Mouse (Mus musculus) embryonic facial prominence, embryonic 11.5 days (tissue): ENCODE data around the gene Dnah1. TPM values are rescaled to one million over a fixed set of nuclear protein-coding genes. Genes with fewer than 3 reads are reported as not detected.

Experiments
- ATAC-seq: fragments of 200-750 bp; cut with Nextera tagmentation; replicated peaks from 2 replicates; pipeline ENCODE4 v1.8.0; 2017; ENCODE audit warnings: low read depth; ENCODE audit not compliant: insufficient number of reproducible peaks, low FRiP score, low TSS enrichment
- DNase-seq: peaks from one replicate; pipeline ENCODE4 v3.0.0-alpha.2; 2015; ENCODE audit warnings: low spot score
- H3K27ac ChIP-seq: fragments of 300-500 bp; sonication (generic); replicated peaks from 2 replicates; pipeline ENCODE4 v1.5.1; 2014; ENCODE audit warnings: mild to moderate bottlenecking, low read depth, low read length, control low read depth
- H3K27me3 ChIP-seq: fragments of 300-500 bp; sonication (generic); 2 replicates; pipeline ENCODE4 v1.6.1; 2014; ENCODE audit warnings: mild to moderate bottlenecking, low read length, moderate library complexity, mixed read lengths; ENCODE audit not compliant: control insufficient read depth, insufficient read depth
- H3K36me3 ChIP-seq: fragments of 300-500 bp; sonication (generic); replicated peaks from 2 replicates; pipeline ENCODE4 v1.6.1; 2014; ENCODE audit warnings: low read depth, mild to moderate bottlenecking, low read length, moderate library complexity, mixed read lengths; ENCODE audit not compliant: control insufficient read depth, insufficient read depth
- H3K4me1 ChIP-seq: fragments of 300-500 bp; sonication (generic); 2 replicates; pipeline ENCODE4 v1.6.1; 2014; ENCODE audit warnings: low read length, mixed read lengths; ENCODE audit not compliant: control insufficient read depth, insufficient read depth
- H3K4me2 ChIP-seq: fragments of 300-500 bp; sonication (generic); 2 replicates; pipeline ENCODE4 v1.6.1; 2014; ENCODE audit warnings: low read depth, mild to moderate bottlenecking, control low read depth, low read length, moderate library complexity
- H3K4me3 ChIP-seq: fragments of 300-500 bp; sonication (generic); 2 replicates; pipeline ENCODE4 v1.5.1; 2014; ENCODE audit warnings: low read depth, low read length, control low read depth
- H3K9ac ChIP-seq: fragments of 300-500 bp; sonication (generic); replicated peaks from 2 replicates; pipeline ENCODE4 v1.6.1; 2014; ENCODE audit warnings: mild to moderate bottlenecking, control low read depth, low read length
- H3K9me3 ChIP-seq: fragments of 300-500 bp; sonication (generic); replicated peaks from 2 replicates; pipeline ENCODE4 v1.6.1; 2016; ENCODE audit warnings: mild to moderate bottlenecking, low read length, inconsistent platforms, mixed read lengths; ENCODE audit not compliant: control insufficient read depth
- WGBS: fragments of 180-500 bp; shearing (Covaris S2); extraction: QIAGEN DNeasy Blood & Tissue Kit; methylation state at CpG from one replicate; pipeline ENCODE4 v1.1.7; 2014; 5-methylcytosine and 5-hydroxymethylcytosine counted together
- polyA plus RNA-seq: library from polyadenylated mRNA; unstranded; fragments of >200 nt; fragmentation: Nextera tagmentation; extraction: Ambion mirVana; gene quantifications from 2 replicates; pipeline ENCODE4 v1.2.1, GENCODE M21; 2014

The Dnah1 gene
- polyA plus RNA-seq, 1 experiment from 2014 or later, result 7.3 TPM

GRCm38 (mm10) chr14:31326770-31327169 is 3.1 kb upstream of the Dnah1 start:
- H3K27me3 ChIP-seq, result no peaks in the 10 kb centered on the region
- DNase-seq, result no peak
- H3K36me3 ChIP-seq, result no peaks in the 10 kb centered on the region
- no peak for ATAC-seq
- H3K4me1 ChIP-seq, result no peaks in the 10 kb centered on the region
- H3K27ac ChIP-seq, result no peak overlapping the region
- no peak overlapping the region for H3K4me3 ChIP-seq
- H3K4me2 ChIP-seq, result no peak overlapping the region
- H3K9ac ChIP-seq, result no peak overlapping the region
- H3K9me3 ChIP-seq, result no peaks in the 10 kb centered on the region
- WGBS, result 73% methylated on average over 7 of the region's 7 CpGs

- no peak overlapping the region for H3K4me3 ChIP-seq
- no peaks in the 10 kb centered on the region for H3K4me1 ChIP-seq
- no peak overlapping the region for H3K9ac ChIP-seq
- ATAC-seq, result no peak
- H3K27me3 ChIP-seq, result no peaks in the 10 kb centered on the region
- H3K36me3 ChIP-seq, result no peaks in the 10 kb centered on the region
- H3K9me3 ChIP-seq, result no peaks in the 10 kb centered on the region
- H3K27ac ChIP-seq, result no peak overlapping the region
- DNase-seq, result no peak
- no peak overlapping the region for H3K4me2 ChIP-seq
- WGBS, result 52% methylated on average over 5 of the region's 5 CpGs
Measured at GRCm38 (mm10) chr14:31325551-31325950, 1.9 kb upstream of the Dnah1 start.

GRCm38 (mm10) chr14:31324851-31325250 is 1.2 kb upstream of the Dnah1 start:
- no peaks in the 10 kb centered on the region for H3K27me3 ChIP-seq
- H3K36me3 ChIP-seq, result no peaks in the 10 kb centered on the region
- H3K4me2 ChIP-seq, result no peak overlapping the region
- no peak overlapping the region for H3K9ac ChIP-seq
- DNase-seq (no peak), ATAC-seq (no peak)
- no peaks in the 10 kb centered on the region for H3K4me1 ChIP-seq
- H3K9me3 ChIP-seq, result no peaks in the 10 kb centered on the region
- WGBS, result 63% methylated on average over 10 of the region's 10 CpGs
- no peak overlapping the region for H3K4me3 ChIP-seq
- H3K27ac ChIP-seq, result no peak overlapping the region

GRCm38 (mm10) chr14:31323189-31323588 is 507 bp downstream of the Dnah1 start:
- H3K9ac ChIP-seq, result no peak overlapping the region
- no peak overlapping the region for H3K4me3 ChIP-seq

GRCm38 (mm10) chr14:31322191-31322590 is 1.5 kb downstream of the Dnah1 start:
- no peaks in the 10 kb centered on the region for H3K4me1 ChIP-seq
- DNase-seq (no peak), ATAC-seq (no peak)
- no peak overlapping the region for H3K4me3 ChIP-seq
- no peak overlapping the region for H3K4me2 ChIP-seq
- H3K27ac ChIP-seq, result no peak overlapping the region
- WGBS, result 85% methylated on average over 3 of the region's 3 CpGs
- H3K36me3 ChIP-seq, result no peaks in the 10 kb centered on the region
- no peaks in the 10 kb centered on the region for H3K9me3 ChIP-seq
- H3K27me3 ChIP-seq, result no peaks in the 10 kb centered on the region
- H3K9ac ChIP-seq, result no peak overlapping the region

More at GRCm38 (mm10) chr14:31323189-31323588, 507 bp downstream of the Dnah1 start:
- DNase-seq (no peak), ATAC-seq (no peak)
- H3K9me3 ChIP-seq, result no peaks in the 10 kb centered on the region
- H3K27me3 ChIP-seq, result no peaks in the 10 kb centered on the region
- H3K36me3 ChIP-seq, result no peaks in the 10 kb centered on the region
- H3K27ac ChIP-seq, result no peak overlapping the region
- H3K4me2 ChIP-seq, result peak overlapping the region; percentile 54; the same call in 1 of the 2 replicates
- WGBS, result 81% methylated on average over 4 of the region's 4 CpGs
- no peaks in the 10 kb centered on the region for H3K4me1 ChIP-seq

- Histone ChIP-seq H3K4me3 (no peak overlapping the region), H3K36me3 (no peaks in the 10 kb centered on the region), H3K4me1 (no peaks in the 10 kb centered on the region), H3K9ac (no peak overlapping the region), H3K9me3 (no peaks in the 10 kb centered on the region), H3K27ac (no peak overlapping the region), H3K27me3 (no peaks in the 10 kb centered on the region), H3K4me2 (no peak overlapping the region)
- 88% methylated on average over 11 of the region's 11 CpGs for WGBS
- no peak for DNase-seq
- ATAC-seq, result no peak
Measured at GRCm38 (mm10) chr14:31321181-31321580, 2.5 kb downstream of the Dnah1 start.

- Histone ChIP-seq H3K4me1 (no peaks in the 10 kb centered on the region), H3K27me3 (no peaks in the 10 kb centered on the region), H3K9ac (no peak overlapping the region), H3K36me3 (no peaks in the 10 kb centered on the region), H3K9me3 (no peaks in the 10 kb centered on the region), H3K4me3 (no peak overlapping the region), H3K4me2 (no peak overlapping the region), H3K27ac (no peak overlapping the region)
- 85% methylated on average over 10 of the region's 10 CpGs for WGBS
- ATAC-seq (no peak), DNase-seq (no peak)
Measured at GRCm38 (mm10) chr14:31319546-31319945, 4.2 kb downstream of the Dnah1 start.

GRCm38 (mm10) chr14:31317754-31318153 is 5.9 kb downstream of the Dnah1 start:
- no peak for ATAC-seq
- H3K9me3 ChIP-seq, result no peaks in the 10 kb centered on the region
- 79% methylated on average over 3 of the region's 3 CpGs for WGBS

More at GRCm38 (mm10) chr14:31317754-31318153, 5.9 kb downstream of the Dnah1 start:
- Histone ChIP-seq H3K4me3 (no peak overlapping the region), H3K4me2 (no peak overlapping the region), H3K27me3 (no peaks in the 10 kb centered on the region), H3K36me3 (no peaks in the 10 kb centered on the region), H3K27ac (no peak overlapping the region), H3K4me1 (no peaks in the 10 kb centered on the region), H3K9ac (no peak overlapping the region)
- no peak for DNase-seq
